Mouse (Mus musculus): Measurements from ENCODE around the gene Hoxa9.

Gene Hoxa9

DNA sequence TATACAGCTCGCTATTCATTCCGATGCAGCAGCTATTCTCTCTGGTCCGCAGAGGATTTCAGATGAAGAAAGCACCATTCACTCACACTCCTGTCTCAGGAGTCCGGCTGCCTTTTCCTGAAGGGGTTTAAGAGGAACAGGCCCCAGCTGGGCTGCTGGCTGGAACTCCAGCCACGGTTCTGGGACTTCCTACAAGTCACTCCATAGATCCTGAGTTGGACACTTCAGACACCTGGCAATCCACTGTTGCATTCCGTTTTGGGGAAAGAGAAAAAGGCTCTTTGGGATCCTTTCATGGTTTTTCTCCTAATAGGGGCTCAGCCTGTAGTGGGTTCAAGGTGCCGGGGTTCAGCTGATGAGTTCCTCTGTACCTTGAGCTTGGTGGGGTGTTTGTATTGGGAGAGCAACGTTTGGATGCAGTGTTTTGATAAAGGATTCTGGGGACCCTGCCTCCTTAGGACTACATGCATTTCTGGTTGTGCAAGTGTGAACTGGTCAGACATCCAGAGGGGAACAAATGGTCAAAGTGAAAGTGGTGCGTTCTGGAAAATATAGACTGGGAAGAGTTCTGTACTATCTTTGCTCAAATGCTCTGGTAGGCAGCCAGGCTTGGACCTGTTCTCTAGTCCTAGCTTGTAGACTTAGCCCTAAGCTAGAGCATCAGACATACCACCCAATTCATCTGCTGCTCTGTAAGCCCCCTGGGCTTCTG, 31.0 kb upstream of the Hoxa9 start:
- DNase-seq (ENCODE audit: extremely low read depth, low read depth, low spot score) = no peak

DNA sequence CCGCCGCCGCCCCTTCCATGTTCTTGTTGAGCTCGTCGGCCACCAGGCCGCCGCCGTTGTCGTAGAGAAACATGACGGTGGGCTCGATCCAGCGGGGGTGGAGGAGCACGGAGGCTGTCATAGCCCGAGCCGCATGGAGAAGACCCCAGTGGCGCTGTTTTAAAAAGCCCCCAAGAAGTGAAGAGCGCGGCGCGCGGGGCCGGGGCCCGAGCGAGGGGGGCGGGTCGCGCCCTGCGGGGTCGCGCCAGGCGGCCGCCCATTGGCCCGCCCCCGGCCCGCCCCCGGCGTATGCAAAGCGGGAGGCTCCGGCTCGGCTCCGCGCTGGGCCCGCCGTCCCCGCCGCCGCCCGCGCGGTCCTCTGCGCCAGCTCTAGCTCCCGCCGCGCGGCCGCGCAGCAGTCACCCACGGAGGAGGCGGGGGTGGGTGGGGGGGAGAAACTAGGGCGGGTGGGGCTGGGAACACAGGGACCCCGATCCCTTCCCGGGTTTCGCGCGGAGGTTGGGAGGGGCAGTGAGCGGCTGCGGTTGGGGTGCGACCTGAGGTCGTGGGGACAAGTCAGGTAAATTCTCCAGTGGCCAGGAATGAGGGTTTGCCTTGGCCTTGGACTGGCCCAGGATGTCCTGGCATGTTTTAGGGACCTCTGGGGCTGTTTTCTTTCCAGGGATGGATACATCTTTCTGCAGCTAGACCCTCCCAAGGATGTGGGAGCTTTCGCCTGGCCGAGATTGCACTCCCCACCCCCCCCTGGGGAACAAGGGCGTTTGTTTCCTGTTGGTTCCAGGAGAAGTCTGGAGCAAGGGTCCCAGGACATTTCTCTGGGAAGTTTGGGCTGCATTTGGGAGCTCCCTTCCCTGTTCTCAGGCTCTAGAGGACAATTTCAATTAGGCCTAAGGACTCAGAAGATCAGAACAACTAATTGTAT, 30.0 kb upstream of the Hoxa9 start, which contains the start of gene Hoxa13:
TSS of gene Hoxa13 (minus strand) at position 227 of the 922 bp plus-strand sequence.
- no peak for DNase-seq (ENCODE audit: extremely low read depth, low read depth, low spot score)

DNA sequence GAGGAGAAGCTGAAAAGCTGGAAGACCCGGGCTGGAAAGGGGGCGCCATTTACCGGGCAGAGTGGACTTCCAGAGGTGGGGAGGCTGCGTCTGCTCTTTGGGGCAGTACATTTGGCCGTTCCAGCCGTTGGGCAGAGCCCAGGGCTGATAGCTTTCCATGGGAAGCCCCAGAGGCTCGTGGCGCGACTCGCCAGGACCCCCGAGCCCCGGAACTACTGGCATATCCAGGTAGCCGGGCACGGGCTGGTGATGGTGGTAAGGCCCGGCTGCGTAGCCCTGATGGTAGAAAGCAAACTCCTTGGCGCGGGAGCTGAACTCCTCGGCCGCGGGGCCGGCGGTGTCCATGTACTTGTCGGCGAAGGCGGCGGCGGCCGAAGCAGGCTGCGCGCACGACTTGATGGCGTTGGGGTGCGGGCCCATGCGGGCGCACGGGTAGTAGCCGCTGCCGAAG, 28.9 kb upstream of the Hoxa9 start:
- no peak for DNase-seq (ENCODE audit: extremely low read depth, low read depth, low spot score)

DNA sequence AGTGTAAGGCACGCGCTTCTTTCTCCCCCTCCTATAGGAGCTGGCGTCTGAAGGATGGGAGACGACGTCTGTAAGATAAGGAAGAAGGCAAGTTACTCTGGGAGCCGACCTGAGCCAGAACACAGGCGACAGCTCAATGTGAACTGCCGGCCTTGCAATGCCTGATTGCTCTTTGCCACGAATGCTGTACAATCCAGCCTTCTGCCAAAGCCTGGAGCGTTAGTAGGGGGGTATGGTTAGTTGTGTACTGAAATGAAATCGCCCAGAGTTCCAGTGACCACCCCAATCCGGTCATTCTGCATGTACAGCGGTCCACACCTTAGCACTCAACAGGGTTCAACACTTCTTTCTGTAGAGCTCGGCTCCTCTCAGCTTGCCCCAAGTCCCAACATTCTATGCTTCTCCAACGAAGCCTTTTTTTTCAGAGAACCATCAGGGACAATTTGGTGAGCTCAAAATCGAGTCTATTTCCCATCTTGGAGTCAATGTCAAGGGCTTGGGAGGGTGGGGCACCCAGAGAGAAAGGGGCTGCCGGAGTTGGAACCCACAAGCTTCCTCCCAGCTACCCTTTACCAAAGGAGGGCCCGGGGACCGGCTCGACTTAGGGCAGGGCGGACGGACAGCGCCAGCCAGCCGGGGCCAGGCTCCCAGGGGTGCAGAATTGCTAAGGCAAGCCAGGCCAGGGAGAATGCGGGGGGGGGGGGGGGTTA, 28.3 kb upstream of the Hoxa9 start:
- no peak for DNase-seq (ENCODE audit: extremely low read depth, low read depth, low spot score)

DNA sequence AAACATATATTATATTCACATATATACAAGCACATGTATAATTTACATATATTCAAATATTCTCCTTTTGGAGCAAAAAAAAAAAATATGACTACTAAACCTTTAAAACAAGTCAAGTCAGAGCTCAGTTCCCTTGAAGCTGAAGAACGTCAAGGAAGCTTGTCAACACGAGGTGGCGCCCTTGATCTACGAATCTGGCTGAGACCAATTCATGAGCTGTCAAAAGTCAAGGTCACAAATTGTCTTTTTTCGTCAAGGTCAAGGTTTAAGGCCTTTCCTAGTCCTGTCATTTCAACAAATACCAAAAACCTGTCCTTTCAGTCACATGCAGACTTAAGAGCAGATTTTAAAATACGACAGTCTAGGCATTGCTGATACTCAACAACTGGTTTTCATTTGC, 26.1 kb upstream of the Hoxa9 start:
- no peak for DNase-seq (ENCODE audit: extremely low read depth, low read depth, low spot score)

DNA sequence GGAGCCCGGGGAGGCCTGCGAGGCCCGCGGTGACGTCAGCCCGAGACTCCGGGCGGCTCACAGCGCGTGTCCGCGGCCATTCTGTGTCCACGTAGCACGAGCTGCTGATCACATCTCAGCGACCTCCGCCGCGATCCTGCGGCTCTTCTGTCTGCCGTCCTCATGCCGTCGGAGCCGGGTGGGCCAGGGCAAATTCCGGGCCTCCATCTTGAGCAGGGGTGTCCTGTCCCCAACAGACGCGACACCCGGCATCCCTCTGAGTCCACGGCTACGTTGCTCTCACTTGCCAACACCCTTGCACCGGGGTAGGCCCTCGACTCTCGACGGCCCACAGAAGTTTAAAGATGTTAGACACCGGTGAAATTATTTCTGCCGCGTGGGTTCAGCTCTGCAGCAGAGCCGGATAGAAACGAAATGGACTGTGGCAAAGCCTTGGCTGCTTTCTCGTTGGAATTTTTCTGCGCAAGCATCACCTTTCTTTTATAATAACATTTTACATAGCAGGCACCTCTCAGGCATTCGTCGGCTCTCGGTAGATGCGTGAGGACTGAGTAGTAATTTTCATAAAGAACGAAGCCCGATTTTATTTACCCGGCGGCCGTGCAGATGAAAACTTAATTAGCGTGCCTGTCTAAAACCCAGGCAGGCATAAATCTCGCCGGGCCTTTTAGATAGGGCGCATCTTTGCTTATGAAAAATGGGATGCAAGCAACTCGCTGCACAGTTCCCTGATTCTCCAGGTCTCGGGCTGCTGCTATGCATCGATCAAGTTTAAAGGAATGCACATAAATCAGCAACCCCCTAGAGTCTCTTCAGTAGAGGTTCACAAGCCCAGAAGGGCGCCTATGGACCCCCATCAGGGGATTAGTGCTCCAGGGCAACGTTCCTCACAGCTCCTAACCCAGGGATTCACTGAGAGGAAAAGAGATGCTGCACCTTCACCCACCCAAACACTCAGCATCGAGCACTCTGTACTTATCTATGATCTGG, 22.9 kb upstream of the Hoxa9 start:
- DNase-seq (ENCODE audit: extremely low read depth, low read depth, low spot score) = no peak

DNA sequence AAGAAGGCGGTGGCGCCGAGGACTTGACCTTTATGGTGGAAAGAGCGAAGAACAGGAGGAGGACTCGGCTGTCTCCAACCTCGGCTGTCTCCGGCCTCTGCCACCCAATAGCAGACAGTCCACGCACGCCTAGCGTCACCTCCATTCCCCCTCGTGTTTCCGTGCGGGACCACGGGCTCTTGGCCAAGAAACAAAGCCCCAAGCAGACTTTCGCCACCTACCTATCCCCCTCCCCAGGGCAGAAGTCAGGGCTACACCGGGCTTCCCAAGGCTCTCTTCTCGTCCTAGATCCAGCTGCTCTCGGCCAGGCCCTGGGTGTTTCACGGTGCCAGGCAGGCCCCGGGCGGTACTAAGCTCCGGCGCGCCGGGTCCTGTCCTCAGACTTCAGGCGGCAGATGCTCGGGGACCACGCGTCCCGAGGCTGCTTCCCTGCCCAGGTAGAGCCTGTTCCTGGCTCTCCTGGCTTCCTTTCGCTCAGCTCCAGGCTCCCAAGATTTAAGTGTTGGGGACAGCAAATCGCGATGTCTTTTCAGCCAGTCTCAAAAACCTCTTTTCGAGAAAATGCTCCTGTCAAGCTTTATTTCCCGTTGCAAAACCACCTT, 22.0 kb upstream of the Hoxa9 start:
- no peak for DNase-seq (ENCODE audit: extremely low read depth, low read depth, low spot score)

DNA sequence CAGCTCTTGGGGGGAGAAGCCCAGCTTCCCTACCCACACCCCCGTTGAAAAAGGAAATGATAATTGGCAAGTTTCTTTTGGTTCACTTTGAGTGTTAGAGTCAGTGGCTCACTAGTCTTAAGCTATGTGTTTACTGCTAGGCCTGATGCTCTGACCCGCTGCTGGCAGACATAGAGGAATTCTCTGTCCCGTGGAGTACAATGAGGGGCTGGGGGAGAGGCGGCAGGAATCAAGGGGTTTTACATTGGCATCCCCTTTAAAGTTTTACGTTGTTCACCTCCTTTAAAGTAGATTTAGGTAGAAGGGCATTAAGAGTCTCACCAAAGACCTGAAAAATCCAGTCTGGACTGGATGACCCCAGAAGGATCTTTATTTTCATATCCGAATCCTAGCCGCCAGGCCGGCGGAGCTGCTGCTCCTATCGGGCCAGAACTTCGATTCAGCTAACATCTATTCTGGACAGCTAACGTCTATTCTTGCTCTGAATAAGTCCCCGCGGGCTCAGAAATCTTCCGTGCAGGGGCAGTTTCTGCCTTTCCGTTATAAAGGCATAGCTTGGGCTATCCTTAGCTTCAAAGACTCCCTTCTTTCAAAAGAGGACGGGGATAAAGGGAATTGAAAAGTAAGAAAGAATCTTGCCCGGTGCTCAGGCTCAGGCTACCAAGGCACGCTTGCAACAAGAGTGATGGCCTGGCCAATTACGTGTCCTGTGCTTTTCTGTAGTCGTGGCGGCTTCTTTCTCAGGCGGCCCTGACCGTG, 21.3 kb upstream of the Hoxa9 start:
- DNase-seq (ENCODE audit: extremely low read depth, low read depth, low spot score) = no peak

DNA sequence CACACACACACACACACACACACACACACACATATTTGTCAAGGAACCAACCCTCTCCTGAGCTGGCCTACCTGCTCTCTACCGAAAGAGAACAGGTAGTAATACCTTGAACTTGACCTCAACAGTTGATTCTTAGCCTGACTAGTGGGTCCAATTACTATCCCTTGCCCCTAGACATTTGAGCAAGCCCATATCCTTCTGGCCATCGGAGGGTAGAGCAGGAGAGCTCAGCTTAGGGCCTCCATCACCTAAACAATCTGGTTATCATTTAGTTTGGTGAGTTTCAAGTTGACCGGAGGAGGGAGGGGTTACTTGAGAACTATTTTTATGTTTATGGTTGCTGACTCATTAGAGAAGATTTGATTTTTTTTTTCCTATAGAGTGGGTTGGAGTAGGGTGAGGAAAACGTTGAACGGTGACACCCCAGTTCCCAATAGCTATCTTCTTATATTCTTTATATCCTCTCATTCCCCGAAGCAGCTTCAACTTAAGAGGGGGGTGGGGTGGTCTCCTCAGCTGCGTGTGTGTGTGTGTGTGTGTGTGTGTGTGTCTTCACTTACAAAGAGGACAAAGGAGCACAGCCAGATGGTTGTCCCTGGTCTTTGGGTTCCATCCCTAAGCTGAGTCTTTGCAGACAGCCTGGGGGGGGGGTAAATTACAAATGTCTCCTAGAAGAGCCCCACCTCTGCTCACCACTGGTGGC, 20.4 kb upstream of the Hoxa9 start:
- no peak for DNase-seq (ENCODE audit: extremely low read depth, low read depth, low spot score)

DNA sequence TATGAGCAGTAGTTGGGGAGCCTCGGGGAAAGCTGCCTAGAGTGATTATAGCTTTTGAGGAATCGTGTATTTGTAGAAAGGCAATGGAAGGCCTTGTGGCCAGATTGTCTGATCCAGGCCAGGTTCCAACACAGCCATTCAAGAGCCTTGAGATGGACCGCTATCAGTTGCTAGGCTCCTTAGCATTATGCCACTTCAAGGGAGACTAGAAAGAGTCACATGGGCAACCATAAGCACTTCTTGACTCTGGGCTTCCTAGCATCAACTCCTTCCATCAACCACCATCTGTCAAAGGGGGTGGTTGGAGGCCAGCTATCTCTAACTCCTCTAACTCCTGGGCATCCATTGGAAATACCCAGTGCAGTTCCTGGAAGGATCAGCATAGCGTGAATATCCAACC, 18.9 kb upstream of the Hoxa9 start:
- DNase-seq (ENCODE audit: extremely low read depth, low read depth, low spot score) = no peak

DNA sequence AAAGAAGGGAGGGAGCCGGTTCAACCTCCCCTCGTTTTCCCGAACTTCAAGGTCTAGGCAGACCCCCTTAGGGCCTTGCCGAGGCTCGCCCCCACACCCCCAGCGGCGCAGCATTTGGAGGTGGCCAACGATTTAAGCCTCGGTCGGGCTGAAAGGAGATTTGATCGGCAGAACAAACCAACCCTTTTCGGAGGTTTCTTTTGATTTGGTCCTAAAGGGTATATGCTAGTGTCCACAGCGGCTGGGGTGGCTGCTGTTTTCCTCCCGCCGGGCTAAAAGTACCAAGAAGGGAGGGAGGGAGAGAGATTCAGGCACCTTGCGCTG, 18.5 kb upstream of the Hoxa9 start:
- no peak for DNase-seq (ENCODE audit: extremely low read depth, low read depth, low spot score)

DNA sequence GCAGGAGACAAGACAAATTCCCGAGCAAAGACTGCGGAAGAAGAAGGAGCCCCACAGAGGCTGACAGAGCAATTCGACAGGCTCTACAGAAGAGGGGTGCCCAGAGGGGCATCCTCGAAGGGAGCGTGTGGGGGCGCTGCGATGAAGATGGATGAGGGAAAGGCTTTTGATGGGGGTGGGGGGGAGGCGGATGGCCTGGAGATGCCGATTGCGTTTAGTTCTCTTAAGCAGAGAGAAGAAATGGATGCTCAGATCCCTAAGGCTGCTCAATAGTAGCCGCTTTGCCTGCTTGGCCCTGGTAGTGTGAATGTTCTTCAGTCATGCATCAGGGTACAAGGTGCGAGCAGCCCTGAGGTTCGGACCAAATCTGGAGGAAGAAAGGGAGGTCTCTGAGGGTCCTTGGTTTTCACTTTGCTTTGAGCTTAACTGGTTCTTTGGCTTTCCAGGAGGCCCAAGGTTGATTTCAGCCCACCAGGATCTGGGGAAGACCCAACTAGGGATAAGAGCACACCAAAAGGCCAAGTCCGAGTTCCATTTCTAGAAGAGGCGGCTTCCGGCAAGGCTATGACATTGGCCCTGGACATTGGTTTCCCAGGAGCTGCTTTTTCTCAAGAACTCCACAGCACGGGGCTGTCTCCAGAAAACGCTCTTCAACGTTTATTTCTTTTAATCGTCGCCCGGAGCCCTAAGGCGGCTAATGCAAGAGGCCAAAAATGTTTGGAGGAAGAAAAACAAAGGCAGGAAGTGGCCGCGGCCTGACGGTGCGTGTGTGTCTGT, 17.9 kb upstream of the Hoxa9 start:
- DNase-seq (ENCODE audit: extremely low read depth, low read depth, low spot score) = no peak

DNA sequence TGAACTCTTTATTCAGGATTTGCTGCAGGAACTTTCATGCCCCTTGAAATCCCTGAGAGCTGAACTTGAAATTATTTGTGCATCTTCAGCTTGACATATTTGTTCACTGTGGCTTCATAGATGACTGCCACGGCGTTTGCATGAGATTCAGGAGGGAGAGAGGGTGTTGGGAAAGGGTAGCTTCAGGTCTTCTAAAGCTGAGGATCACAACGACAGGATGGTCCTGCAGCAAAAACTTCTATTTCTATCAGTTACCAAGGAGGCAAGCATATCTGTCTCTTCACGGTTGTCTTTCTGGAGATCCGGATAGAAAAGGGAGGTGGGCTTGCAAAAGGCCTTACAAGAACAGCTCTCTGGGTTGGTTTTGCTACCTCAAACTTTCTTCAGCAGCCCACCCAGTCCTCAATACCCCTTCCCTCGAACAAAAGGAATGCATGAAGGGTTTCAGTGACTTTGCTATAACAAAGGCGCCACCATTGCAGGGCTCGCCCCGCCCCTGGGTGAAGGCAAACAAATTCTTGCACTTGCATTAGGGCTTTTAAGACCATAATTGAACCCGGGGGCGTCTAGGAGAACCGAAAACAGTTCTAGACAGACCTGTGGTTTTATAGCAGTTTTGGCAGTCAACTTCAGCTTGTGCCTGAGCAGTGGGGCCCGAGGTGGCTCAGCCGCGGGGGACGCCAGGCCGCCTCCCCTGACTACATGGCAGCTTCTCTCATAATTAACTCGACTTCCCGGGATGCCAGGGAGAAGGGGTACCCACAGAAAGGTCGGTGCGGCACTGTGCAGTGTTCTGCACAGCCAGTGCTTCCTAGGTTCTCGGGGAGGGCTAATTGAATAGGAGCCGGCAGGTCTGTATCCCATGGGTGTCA, 17.1 kb upstream of the Hoxa9 start:
- DNase-seq (ENCODE audit: extremely low read depth, low read depth, low spot score) = no peak

DNA sequence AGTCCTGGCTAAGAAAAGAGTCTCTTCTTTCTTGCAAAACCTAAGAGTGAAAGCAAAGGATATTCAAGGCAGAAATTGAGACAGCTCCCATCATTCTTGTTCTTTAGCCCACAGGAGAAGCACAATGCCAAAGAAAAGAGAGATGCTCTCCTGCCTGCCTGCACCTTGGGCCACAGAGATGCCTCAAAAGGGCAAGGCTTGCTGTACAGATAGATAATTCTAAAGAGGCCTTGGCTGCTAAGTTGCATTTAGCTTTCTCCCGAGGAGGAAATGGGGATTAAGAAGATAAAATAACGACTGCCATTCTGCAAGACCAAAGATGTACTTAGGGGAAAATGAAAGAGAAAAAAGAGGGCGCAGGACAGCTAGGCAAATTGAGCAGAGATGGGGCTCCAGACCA, 16.0 kb upstream of the Hoxa9 start:
- no peak for DNase-seq (ENCODE audit: extremely low read depth, low read depth, low spot score)

DNA sequence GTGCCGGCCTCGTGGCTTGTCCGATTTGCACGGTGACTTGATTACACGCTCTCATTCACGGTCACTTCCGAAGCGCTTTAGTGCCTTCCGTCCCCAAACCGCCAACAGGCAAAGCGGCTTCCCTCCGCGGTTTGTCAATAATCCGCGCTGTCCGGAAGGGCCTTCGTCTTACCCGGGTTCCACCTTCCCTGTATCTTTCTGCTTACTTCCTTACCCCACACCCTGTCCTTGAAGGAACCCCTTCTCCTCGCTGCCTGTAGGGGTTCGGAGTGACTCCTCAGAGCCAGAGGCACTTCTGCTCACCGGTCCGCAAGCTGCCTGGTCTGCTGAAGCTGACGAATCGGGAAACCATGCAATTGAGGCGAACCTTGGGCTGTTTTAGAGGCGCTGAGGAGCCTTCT, 15.5 kb upstream of the Hoxa9 start:
- DNase-seq (ENCODE audit: extremely low read depth, low read depth, low spot score) = no peak

DNA sequence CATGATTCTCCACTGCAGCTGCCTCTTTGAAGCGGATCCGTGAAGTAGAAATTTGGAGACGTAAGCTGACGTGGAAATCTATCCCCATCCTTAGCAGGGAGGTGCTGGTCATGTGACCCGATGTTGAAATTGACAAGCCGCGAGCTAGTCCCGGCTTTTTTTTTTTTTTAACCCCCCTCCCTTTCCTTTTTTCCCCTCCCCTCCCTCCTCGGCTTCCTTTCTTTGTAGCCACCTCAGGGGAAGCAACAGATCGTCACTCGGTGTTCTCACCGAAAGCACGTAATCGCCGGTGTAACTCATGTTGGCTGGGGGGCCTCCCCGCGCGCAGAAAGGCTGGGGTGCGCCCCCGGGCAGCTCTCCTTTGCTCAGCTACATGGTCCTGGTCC, 14.9 kb upstream of the Hoxa9 start, which contains the start of gene Hoxa11:
TSS of gene Hoxa11 (minus strand) at position 54 of the 386 bp plus-strand sequence.
- no peak for DNase-seq (ENCODE audit: extremely low read depth, low read depth, low spot score)

Measured in fat pad, adult 2 months (tissue).